Mouse (Mus musculus) adrenal gland (tissue): ENCODE data around the gene E2f7.

Experiments used
- intact Hi-C: fragments of 180-260 bp; cut with DNase I; formaldehyde crosslinking; loops from one replicate; pipeline ENCODE4 v1.15.1; 2025

The E2f7 gene

GRCm38 (mm10) chr10:110773878-110774277 is 28.6 kb downstream of the E2f7 start:
- intact Hi-C loops, result no loop called here

GRCm38 (mm10) chr10:110781772-110782171 is 36.5 kb downstream of the E2f7 start:
- intact Hi-C loops, result no loop called here

GRCm38 (mm10) chr10:110782655-110783054 is 37.4 kb downstream of the E2f7 start:
- intact Hi-C loops, result no loop called here

DNA sequence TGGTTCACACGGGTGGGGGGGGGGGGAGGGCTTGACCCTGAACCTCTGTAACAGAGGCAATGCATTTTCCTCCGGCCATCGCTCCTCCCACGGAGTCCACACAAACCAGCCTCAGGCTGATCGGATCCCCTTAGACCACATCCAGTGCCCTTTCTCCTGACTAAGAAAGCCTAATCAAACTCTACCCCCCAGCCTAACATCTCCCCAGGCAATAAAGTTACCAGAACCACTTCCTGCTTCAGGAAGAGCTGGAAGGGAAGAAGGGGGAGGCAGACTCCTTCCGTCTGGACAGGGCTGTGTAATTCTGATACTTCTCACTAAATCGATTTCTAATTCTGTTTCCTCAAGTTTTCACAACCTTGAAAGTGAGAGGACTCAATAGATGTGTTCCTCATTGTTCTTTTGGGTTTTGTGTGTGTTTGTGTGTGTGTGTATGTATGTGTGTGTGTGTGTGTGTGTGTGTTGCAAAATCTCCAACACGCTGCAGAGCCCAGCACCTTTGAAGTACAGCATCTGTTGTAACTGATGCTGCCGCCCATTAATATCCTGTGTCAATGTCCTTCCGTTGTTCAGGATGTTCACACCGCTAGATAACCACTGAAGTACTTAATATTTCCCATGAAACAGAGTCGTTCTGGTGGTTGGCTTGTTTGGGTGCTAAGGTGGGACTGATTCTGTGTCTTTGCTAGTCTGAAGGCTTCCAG is 43.0 kb downstream of the E2f7 start:
- intact Hi-C loops, result no loop called here

GRCm38 (mm10) chr10:110789683-110790082 is 44.4 kb downstream of the E2f7 start:
- intact Hi-C loops, result no loop called here

GRCm38 (mm10) chr10:110793150-110793787 is 48.0 kb downstream of the E2f7 start:
- intact Hi-C loops, result no loop called here

GRCm38 (mm10) chr10:110794564-110795205 is 49.4 kb downstream of the E2f7 start:
- intact Hi-C loops, result loop anchor here (2.0 to 5.0 kb wide), 2 partner anchors 182 to 313 kb away; no protein-coding TSS in a partner anchor

DNA sequence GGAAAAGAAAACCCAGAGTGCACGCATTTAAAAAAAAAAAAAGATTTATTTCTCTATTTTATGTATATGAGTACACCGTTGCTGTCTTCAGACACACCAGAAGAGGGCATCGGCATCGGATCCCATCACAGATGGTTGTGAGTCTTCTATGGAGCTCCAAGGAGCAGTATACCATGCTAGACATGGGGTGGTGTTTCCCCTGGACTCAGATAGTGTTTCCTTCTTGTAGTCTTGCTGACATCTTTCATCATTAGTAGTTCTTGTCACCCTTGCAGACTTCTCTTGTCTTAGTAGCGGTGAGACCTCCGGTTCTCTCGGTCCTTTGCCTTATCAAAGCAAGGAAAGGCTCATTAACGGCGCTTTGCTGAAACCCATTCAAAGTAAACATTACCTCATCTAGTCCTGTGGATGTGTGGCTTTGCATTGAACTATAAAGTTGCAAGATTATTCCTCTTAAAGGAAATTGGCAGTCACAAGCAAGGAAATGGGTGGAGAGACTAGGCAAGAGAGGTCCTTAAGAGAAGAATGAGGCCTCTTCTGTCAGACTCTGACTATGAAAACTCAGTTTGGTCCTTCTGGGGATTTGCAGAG is 50.1 kb downstream of the E2f7 start:
- intact Hi-C loops, result loop anchor here (2.0 to 5.0 kb wide), 2 partner anchors 182 to 312 kb away; no protein-coding TSS in a partner anchor

DNA sequence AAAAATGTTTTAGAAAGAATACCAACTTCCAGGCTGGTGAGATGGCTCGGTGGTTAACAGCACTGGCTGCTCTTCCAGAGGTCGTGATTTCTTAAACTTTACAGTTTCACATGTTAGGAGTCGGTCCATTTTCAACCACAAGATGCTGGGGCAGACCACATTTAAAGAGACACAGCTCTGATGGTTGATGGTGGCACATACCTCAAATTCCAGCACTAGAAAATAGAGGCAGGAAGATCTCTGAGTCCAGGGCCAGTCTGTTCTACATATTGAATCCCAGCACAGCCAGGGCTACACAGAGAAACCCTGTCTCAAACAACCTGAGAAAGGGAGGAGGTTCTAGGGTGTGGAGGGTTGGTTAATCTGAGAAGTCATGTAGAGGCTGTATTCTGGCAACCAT is 56.1 kb downstream of the E2f7 start:
- intact Hi-C loops, result no loop called here

DNA sequence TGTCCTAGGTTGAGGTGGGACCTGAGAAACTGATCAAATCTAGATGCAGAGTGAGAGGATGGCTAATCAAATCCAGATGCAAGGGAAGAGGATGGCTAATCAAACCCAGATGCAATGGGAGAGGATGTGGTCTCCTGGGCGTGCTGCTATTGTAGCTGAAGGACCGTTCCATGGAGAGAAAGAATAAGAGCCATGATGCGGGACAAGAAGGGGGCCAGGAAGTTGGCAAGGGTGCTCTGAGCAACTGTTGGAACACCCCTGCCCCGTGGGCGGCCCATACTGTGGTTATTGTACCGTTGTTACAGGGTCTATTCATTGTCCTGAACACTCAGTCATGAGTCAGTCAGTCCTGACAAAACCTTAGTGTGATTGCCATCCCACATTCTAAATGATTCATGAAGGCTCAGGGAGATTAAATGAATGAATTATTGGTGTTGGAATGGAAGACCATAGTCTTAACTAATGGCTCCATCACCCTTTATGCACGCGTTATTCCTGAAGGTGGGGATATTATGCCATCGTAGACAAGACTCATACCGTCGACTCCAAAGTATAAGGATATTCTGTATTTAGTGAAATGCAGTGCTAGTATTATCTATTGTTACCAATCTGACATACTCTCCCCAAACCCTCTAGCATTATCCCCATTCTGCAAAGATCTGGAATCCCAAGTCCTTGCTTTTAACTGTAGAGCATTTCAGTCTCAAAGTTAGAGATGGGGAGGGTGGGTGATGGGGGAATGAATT is 59.2 kb downstream of the E2f7 start:
- intact Hi-C loops, result no loop called here

GRCm38 (mm10) chr10:110805025-110805740 is 59.9 kb downstream of the E2f7 start:
- intact Hi-C loops, result no loop called here

- intact Hi-C loops, result no loop called here
Measured at GRCm38 (mm10) chr10:110806471-110806870, 61.2 kb downstream of the E2f7 start.

DNA sequence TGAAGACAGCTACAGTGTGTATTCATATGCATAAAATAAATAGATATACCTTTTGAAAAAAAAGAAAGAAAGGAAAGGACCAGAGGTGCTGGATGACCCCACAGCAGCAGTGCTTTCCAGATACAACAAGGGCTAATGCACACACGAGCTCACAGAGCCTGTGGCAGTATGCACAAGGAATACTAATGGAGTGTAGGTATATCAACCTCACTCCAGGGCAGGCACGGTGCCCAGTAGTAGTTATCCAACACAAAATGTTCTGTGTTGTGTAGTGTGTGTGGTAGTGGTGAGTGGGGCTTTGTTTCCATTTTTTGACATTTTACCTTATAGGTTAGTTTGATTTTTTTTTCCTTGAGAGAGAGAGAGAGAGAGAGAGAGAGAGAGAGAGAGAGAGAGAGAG is 65.3 kb downstream of the E2f7 start:
- intact Hi-C loops, result no loop called here

GRCm38 (mm10) chr10:110811209-110811861 is 66.1 kb downstream of the E2f7 start:
- intact Hi-C loops, result no loop called here

- intact Hi-C loops, result no loop called here
Measured at GRCm38 (mm10) chr10:110811862-110812225, 66.6 kb downstream of the E2f7 start.

- intact Hi-C loops, result no loop called here
Measured at GRCm38 (mm10) chr10:110821139-110821538, 75.9 kb downstream of the E2f7 start.

- intact Hi-C loops, result no loop called here
Measured at GRCm38 (mm10) chr10:110821692-110822091, 76.5 kb downstream of the E2f7 start.

GRCm38 (mm10) chr10:110832336-110832735 is 87.1 kb downstream of the E2f7 start:
- intact Hi-C loops, result no loop called here

GRCm38 (mm10) chr10:110835115-110835806 is 90.0 kb downstream of the E2f7 start:
- intact Hi-C loops, result no loop called here
